Mouse (Mus musculus): Measurements from ENCODE around the gene Phkg2. TPM values are rescaled to one million over a fixed set of nuclear protein-coding genes. Genes with fewer than 3 reads are reported as not detected.

Gene Phkg2
- polyA plus RNA-seq, 1 experiment from 2014 or later, result 39.3 TPM

- Histone ChIP-seq H3K9me3 (no peaks in the 10 kb centered on the region), H3K4me1 (peaks cover 17% of the 10 kb centered on the region), H3K27me3 (no peaks in the 10 kb centered on the region), H3K27ac (no peak overlapping the region), H3K9ac (no peak overlapping the region), H3K36me3 (peaks cover 54% of the 10 kb centered on the region), H3K4me2 (no peak overlapping the region), H3K4me3 (no peak overlapping the region)
- WGBS, result 93% methylated on average over 6 of the region's 6 CpGs
- no peak for ATAC-seq (ENCODE audit: insufficient number of reproducible peaks, low FRiP score, low TSS enrichment, low read depth)
Observed at GRCm38 (mm10) chr7:127586149-127586548, 13.0 kb downstream of the Phkg2 start.

- WGBS, result 65% methylated on average over 5 of the region's 5 CpGs
- Histone ChIP-seq H3K4me3 (peak overlapping the region; percentile 89; the same call in 1 of the 2 replicates), H3K9me3 (no peaks in the 10 kb centered on the region), H3K27me3 (no peaks in the 10 kb centered on the region), H3K4me1 (peaks cover 17% of the 10 kb centered on the region), H3K4me2 (peak overlapping the region; percentile 87), H3K9ac (no peak overlapping the region), H3K36me3 (peaks cover 55% of the 10 kb centered on the region), H3K27ac (no peak overlapping the region)
- ATAC-seq (ENCODE audit: insufficient number of reproducible peaks, low FRiP score, low TSS enrichment, low read depth), result no peak
Observed at GRCm38 (mm10) chr7:127587196-127587595, 14.1 kb downstream of the Phkg2 start.

GRCm38 (mm10) chr7:127588011-127588871 lies 15.1 kb downstream of the Phkg2 start, which contains the start of the genes Ccdc189 and Rnf40:
TSS of gene Ccdc189 (minus strand) at chr7:127588595.
TSS of gene Rnf40 (plus strand) at chr7:127588767.
- Histone ChIP-seq H3K4me3 (peak within 1 kb of the TSS; percentile 89), H3K9me3 (no peaks in the 10 kb centered on the region), H3K27ac (peak within 1 kb of the TSS; percentile 85), H3K27me3 (no peaks in the 10 kb centered on the region), H3K9ac (peak within 1 kb of the TSS; percentile 89), H3K4me2 (peak within 1 kb of the TSS; percentile 87), H3K4me1 (peaks cover 17% of the 10 kb centered on the region), H3K36me3 (peaks cover 55% of the 10 kb centered on the region)
- ATAC-seq (ENCODE audit: insufficient number of reproducible peaks, low FRiP score, low TSS enrichment, low read depth), result peak; percentile 98
- WGBS, result under 1% methylated on average over 50 of the region's 50 CpGs

GRCm38 (mm10) chr7:127588901-127589300 lies 15.8 kb downstream of the Phkg2 start:
- Histone ChIP-seq H3K4me1 (peaks cover 17% of the 10 kb centered on the region), H3K9me3 (no peaks in the 10 kb centered on the region), H3K36me3 (peaks cover 55% of the 10 kb centered on the region), H3K27ac (peak overlapping the region; percentile 58; the same call in 1 of the 2 replicates), H3K9ac (peak overlapping the region; percentile 89), H3K27me3 (no peaks in the 10 kb centered on the region), H3K4me3 (peak overlapping the region; percentile 89), H3K4me2 (peak overlapping the region; percentile 87)
- no peak for ATAC-seq (ENCODE audit: insufficient number of reproducible peaks, low FRiP score, low TSS enrichment, low read depth)
- WGBS, result 4% methylated on average over 29 of the region's 29 CpGs

GRCm38 (mm10) chr7:127589637-127590036 lies 16.5 kb downstream of the Phkg2 start:
- Histone ChIP-seq H3K36me3 (peaks cover 55% of the 10 kb centered on the region), H3K4me2 (peak overlapping the region; percentile 87), H3K9ac (peak overlapping the region; percentile 89; the same call in 1 of the 2 replicates), H3K27me3 (no peaks in the 10 kb centered on the region), H3K27ac (no peak overlapping the region), H3K9me3 (no peaks in the 10 kb centered on the region), H3K4me3 (peak overlapping the region; percentile 89), H3K4me1 (peaks cover 17% of the 10 kb centered on the region)
- ATAC-seq (ENCODE audit: insufficient number of reproducible peaks, low FRiP score, low TSS enrichment, low read depth), result no peak
- 86% methylated on average over 9 of the region's 9 CpGs for WGBS

GRCm38 (mm10) chr7:127591108-127591507 lies 18.0 kb downstream of the Phkg2 start:
- Histone ChIP-seq H3K27me3 (no peaks in the 10 kb centered on the region), H3K36me3 (peaks cover 65% of the 10 kb centered on the region), H3K9ac (no peak overlapping the region), H3K27ac (no peak overlapping the region), H3K4me2 (no peak overlapping the region), H3K4me1 (peaks cover 17% of the 10 kb centered on the region), H3K4me3 (no peak overlapping the region), H3K9me3 (no peaks in the 10 kb centered on the region)
- ATAC-seq (ENCODE audit: insufficient number of reproducible peaks, low FRiP score, low TSS enrichment, low read depth), result no peak
- WGBS, result 92% methylated on average over 10 of the region's 10 CpGs

- no peak overlapping the region for H3K27ac ChIP-seq
- no peaks in the 10 kb centered on the region for H3K9me3 ChIP-seq
- 90% methylated on average over 14 of the region's 14 CpGs for WGBS
- H3K4me2 ChIP-seq, result no peak overlapping the region
- peaks cover 80% of the 10 kb centered on the region for H3K36me3 ChIP-seq
- no peaks in the 10 kb centered on the region for H3K27me3 ChIP-seq
- peaks cover 10% of the 10 kb centered on the region for H3K4me1 ChIP-seq
- ATAC-seq (ENCODE audit: insufficient number of reproducible peaks, low FRiP score, low TSS enrichment, low read depth), result no peak
- H3K9ac ChIP-seq, result no peak overlapping the region
- no peak overlapping the region for H3K4me3 ChIP-seq
Observed at GRCm38 (mm10) chr7:127592575-127592974, 19.4 kb downstream of the Phkg2 start.

GRCm38 (mm10) chr7:127596747-127597146 lies 23.6 kb downstream of the Phkg2 start:
- Histone ChIP-seq H3K4me3 (no peak overlapping the region), H3K27me3 (no peaks in the 10 kb centered on the region), H3K36me3 (peaks cover 97% of the 10 kb centered on the region), H3K4me2 (no peak overlapping the region), H3K27ac (no peak overlapping the region), H3K9ac (no peak overlapping the region), H3K9me3 (no peaks in the 10 kb centered on the region), H3K4me1 (no peaks in the 10 kb centered on the region)
- 94% methylated on average over 17 of the region's 17 CpGs for WGBS
- ATAC-seq (ENCODE audit: insufficient number of reproducible peaks, low FRiP score, low TSS enrichment, low read depth), result no peak

- H3K36me3 ChIP-seq, result peaks cover 85% of the 10 kb centered on the region
- no peak overlapping the region for H3K4me3 ChIP-seq
- no peak for ATAC-seq (ENCODE audit: insufficient number of reproducible peaks, low FRiP score, low TSS enrichment, low read depth)
- no peaks in the 10 kb centered on the region for H3K27me3 ChIP-seq
- no peak overlapping the region for H3K4me2 ChIP-seq
- H3K9me3 ChIP-seq, result no peaks in the 10 kb centered on the region
- no peak overlapping the region for H3K27ac ChIP-seq
- H3K4me1 ChIP-seq, result no peaks in the 10 kb centered on the region
- no peak overlapping the region for H3K9ac ChIP-seq
- 90% methylated on average over 7 of the region's 7 CpGs for WGBS
Observed at GRCm38 (mm10) chr7:127600612-127601011, 27.5 kb downstream of the Phkg2 start.

GRCm38 (mm10) chr7:127601735-127602134 lies 28.6 kb downstream of the Phkg2 start:
- H3K4me1 ChIP-seq, result no peaks in the 10 kb centered on the region
- no peaks in the 10 kb centered on the region for H3K9me3 ChIP-seq
- no peak overlapping the region for H3K4me3 ChIP-seq
- H3K27me3 ChIP-seq, result no peaks in the 10 kb centered on the region
- 87% methylated on average over 4 of the region's 4 CpGs for WGBS
- no peak overlapping the region for H3K4me2 ChIP-seq
- H3K9ac ChIP-seq, result no peak overlapping the region
- H3K27ac ChIP-seq, result no peak overlapping the region
- no peak for ATAC-seq (ENCODE audit: insufficient number of reproducible peaks, low FRiP score, low TSS enrichment, low read depth)
- peaks cover 80% of the 10 kb centered on the region for H3K36me3 ChIP-seq

GRCm38 (mm10) chr7:127602903-127603302 lies 29.8 kb downstream of the Phkg2 start:
- no peak overlapping the region for H3K9ac ChIP-seq
- H3K4me3 ChIP-seq, result no peak overlapping the region
- no peak for ATAC-seq (ENCODE audit: insufficient number of reproducible peaks, low FRiP score, low TSS enrichment, low read depth)
- H3K4me2 ChIP-seq, result no peak overlapping the region
- 86% methylated on average over 2 of the region's 2 CpGs for WGBS
- H3K27me3 ChIP-seq, result no peaks in the 10 kb centered on the region
- peaks cover 79% of the 10 kb centered on the region for H3K36me3 ChIP-seq
- no peaks in the 10 kb centered on the region for H3K4me1 ChIP-seq
- H3K27ac ChIP-seq, result no peak overlapping the region
- no peaks in the 10 kb centered on the region for H3K9me3 ChIP-seq

GRCm38 (mm10) chr7:127604256-127604655 lies 31.1 kb downstream of the Phkg2 start:
- ATAC-seq (ENCODE audit: insufficient number of reproducible peaks, low FRiP score, low TSS enrichment, low read depth), result no peak

More at GRCm38 (mm10) chr7:127604256-127604655, 31.1 kb downstream of the Phkg2 start:
- no peak overlapping the region for H3K27ac ChIP-seq
- no peaks in the 10 kb centered on the region for H3K27me3 ChIP-seq
- H3K9me3 ChIP-seq, result no peaks in the 10 kb centered on the region
- H3K4me3 ChIP-seq, result no peak overlapping the region
- no peak overlapping the region for H3K9ac ChIP-seq
- WGBS, result 87% methylated on average over 10 of the region's 10 CpGs
- peaks cover 81% of the 10 kb centered on the region for H3K36me3 ChIP-seq
- no peak overlapping the region for H3K4me2 ChIP-seq
- no peaks in the 10 kb centered on the region for H3K4me1 ChIP-seq

All from limb, embryonic 15.5 days (tissue).